Mouse (Mus musculus): ENCODE results near the gene Limd1.

The Limd1 gene

GRCm38 (mm10) chr9:123506270-123507146 is 28.0 kb downstream of the Limd1 start:
- in situ Hi-C loops (cut with MboI; ENCODE audit: low pct_unique_long_range_greater_than_20kb in 1 of 2, low sequenced_read_pairs in 2 of 2, unreplicated experiment in 1 of 2), result loop anchor here in 1 of 2 experiments (25.0 kb wide), 2 partner anchors 244 to 344 kb away; partner anchors contain the start of genes Clec3b and Tmem158

- in situ Hi-C loops (cut with MboI; ENCODE audit: low pct_unique_long_range_greater_than_20kb in 1 of 2, low sequenced_read_pairs in 2 of 2, unreplicated experiment in 1 of 2), result loop anchor here in 1 of 2 experiments (25.0 kb wide), 2 partner anchors 245 to 345 kb away; partner anchors contain the start of genes Clec3b and Tmem158
Observed at GRCm38 (mm10) chr9:123507380-123507779, 28.9 kb downstream of the Limd1 start.

- in situ Hi-C loops (cut with MboI; ENCODE audit: low pct_unique_long_range_greater_than_20kb in 1 of 2, low sequenced_read_pairs in 2 of 2, unreplicated experiment in 1 of 2), result loop anchor here in 1 of 2 experiments (25.0 kb wide), 2 partner anchors 247 to 347 kb away; partner anchors contain the start of genes Clec3b and Tmem158
Observed at GRCm38 (mm10) chr9:123508986-123509385, 30.5 kb downstream of the Limd1 start.

GRCm38 (mm10) chr9:123509638-123510604 is 31.4 kb downstream of the Limd1 start:
- in situ Hi-C loops (cut with MboI; ENCODE audit: low pct_unique_long_range_greater_than_20kb in 1 of 2, low sequenced_read_pairs in 2 of 2, unreplicated experiment in 1 of 2), result loop anchor here in 1 of 2 experiments (25.0 kb wide), 2 partner anchors 248 to 348 kb away; partner anchors contain the start of genes Clec3b and Tmem158

- in situ Hi-C loops (cut with MboI; ENCODE audit: low pct_unique_long_range_greater_than_20kb in 1 of 2, low sequenced_read_pairs in 2 of 2, unreplicated experiment in 1 of 2), result loop anchor here in 1 of 2 experiments (25.0 kb wide), 2 partner anchors 249 to 349 kb away; partner anchors contain the start of genes Clec3b and Tmem158
Observed at GRCm38 (mm10) chr9:123510926-123511325, 32.4 kb downstream of the Limd1 start.

GRCm38 (mm10) chr9:123512482-123512881 is 34.0 kb downstream of the Limd1 start:
- in situ Hi-C loops (cut with MboI; ENCODE audit: low pct_unique_long_range_greater_than_20kb in 1 of 2, low sequenced_read_pairs in 2 of 2, unreplicated experiment in 1 of 2), result loop anchor here in 1 of 2 experiments (25.0 kb wide), 2 partner anchors 250 to 350 kb away; partner anchors contain the start of genes Clec3b and Tmem158

GRCm38 (mm10) chr9:123515087-123515486 is 36.6 kb downstream of the Limd1 start:
- in situ Hi-C loops (cut with MboI; ENCODE audit: low pct_unique_long_range_greater_than_20kb in 1 of 2, low sequenced_read_pairs in 2 of 2, unreplicated experiment in 1 of 2), result loop anchor here in 1 of 2 experiments (25.0 kb wide), 2 partner anchors 253 to 353 kb away; partner anchors contain the start of genes Clec3b and Tmem158

GRCm38 (mm10) chr9:123516641-123517385 is 38.3 kb downstream of the Limd1 start:
- in situ Hi-C loops (cut with MboI; ENCODE audit: low pct_unique_long_range_greater_than_20kb in 1 of 2, low sequenced_read_pairs in 2 of 2, unreplicated experiment in 1 of 2), result loop anchor here in 1 of 2 experiments (25.0 kb wide), 2 partner anchors 255 to 355 kb away; partner anchors contain the start of genes Clec3b and Tmem158

- in situ Hi-C loops (cut with MboI; ENCODE audit: low pct_unique_long_range_greater_than_20kb in 1 of 2, low sequenced_read_pairs in 2 of 2, unreplicated experiment in 1 of 2), result loop anchor here in 1 of 2 experiments (25.0 kb wide), 2 partner anchors 257 to 357 kb away; partner anchors contain the start of genes Clec3b and Tmem158
Observed at GRCm38 (mm10) chr9:123518969-123519894, 40.7 kb downstream of the Limd1 start.

GRCm38 (mm10) chr9:123520735-123521134 is 42.2 kb downstream of the Limd1 start:
- in situ Hi-C loops (cut with MboI; ENCODE audit: low pct_unique_long_range_greater_than_20kb in 1 of 2, low sequenced_read_pairs in 2 of 2, unreplicated experiment in 1 of 2), result loop anchor here in 1 of 2 experiments (25.0 kb wide), 2 partner anchors 258 to 358 kb away; partner anchors contain the start of genes Clec3b and Tmem158

- in situ Hi-C loops (cut with MboI; ENCODE audit: low pct_unique_long_range_greater_than_20kb in 1 of 2, low sequenced_read_pairs in 2 of 2, unreplicated experiment in 1 of 2), result loop anchor here in 1 of 2 experiments (25.0 kb wide), 2 partner anchors 261 to 361 kb away; partner anchors contain the start of genes Clec3b and Tmem158
Observed at GRCm38 (mm10) chr9:123523676-123524075, 45.2 kb downstream of the Limd1 start.

- in situ Hi-C loops (cut with MboI; ENCODE audit: low pct_unique_long_range_greater_than_20kb in 1 of 2, low sequenced_read_pairs in 2 of 2, unreplicated experiment in 1 of 2), result no loop called here
Observed at GRCm38 (mm10) chr9:123525095-123525494, 46.6 kb downstream of the Limd1 start.

- in situ Hi-C loops (cut with MboI; ENCODE audit: low pct_unique_long_range_greater_than_20kb in 1 of 2, low sequenced_read_pairs in 2 of 2, unreplicated experiment in 1 of 2), result no loop called here
Observed at GRCm38 (mm10) chr9:123526502-123526901, 48.0 kb downstream of the Limd1 start.

- in situ Hi-C loops (cut with MboI; ENCODE audit: low pct_unique_long_range_greater_than_20kb in 1 of 2, low sequenced_read_pairs in 2 of 2, unreplicated experiment in 1 of 2), result no loop called here
Observed at GRCm38 (mm10) chr9:123528087-123528925, 49.8 kb downstream of the Limd1 start.

- in situ Hi-C loops (cut with MboI; ENCODE audit: low pct_unique_long_range_greater_than_20kb in 1 of 2, low sequenced_read_pairs in 2 of 2, unreplicated experiment in 1 of 2), result no loop called here
Observed at GRCm38 (mm10) chr9:123528926-123529295, 50.4 kb downstream of the Limd1 start.

All from mouse embryonic stem cell (cell line).